Mouse (Mus musculus) cerebral cortex, adult 2 months (tissue): ENCODE measurements around the gene Dnase2a.

Source experiments
- WGBS: fragments of 180-500 bp; shearing (Covaris S2); methylation state at CpG from one replicate; pipeline ENCODE4 v1.1.7; 2018; 5-methylcytosine and 5-hydroxymethylcytosine counted together

The Dnase2a gene

DNA sequence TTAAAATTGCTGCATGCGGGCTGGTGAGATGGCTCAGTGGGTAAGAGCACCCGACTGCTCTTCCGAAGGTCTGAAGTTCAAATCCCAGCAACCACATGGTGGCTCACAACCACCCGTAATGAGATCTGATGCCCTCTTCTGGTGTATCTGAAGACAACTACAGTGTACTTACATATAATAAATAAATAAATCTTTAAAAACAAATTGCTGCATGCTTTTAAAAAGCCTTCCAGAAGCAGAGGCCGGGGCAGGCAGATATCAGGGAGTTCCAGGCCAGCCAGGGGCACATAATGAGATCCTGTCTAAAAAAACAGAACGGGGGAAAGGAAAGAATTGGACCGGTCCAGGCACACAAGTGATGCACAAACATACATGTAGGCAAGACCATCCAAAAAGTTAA lies 381 bp upstream of the Dnase2a start:
- 37% methylated on average over 7 of the region's 7 CpGs for WGBS

DNA sequence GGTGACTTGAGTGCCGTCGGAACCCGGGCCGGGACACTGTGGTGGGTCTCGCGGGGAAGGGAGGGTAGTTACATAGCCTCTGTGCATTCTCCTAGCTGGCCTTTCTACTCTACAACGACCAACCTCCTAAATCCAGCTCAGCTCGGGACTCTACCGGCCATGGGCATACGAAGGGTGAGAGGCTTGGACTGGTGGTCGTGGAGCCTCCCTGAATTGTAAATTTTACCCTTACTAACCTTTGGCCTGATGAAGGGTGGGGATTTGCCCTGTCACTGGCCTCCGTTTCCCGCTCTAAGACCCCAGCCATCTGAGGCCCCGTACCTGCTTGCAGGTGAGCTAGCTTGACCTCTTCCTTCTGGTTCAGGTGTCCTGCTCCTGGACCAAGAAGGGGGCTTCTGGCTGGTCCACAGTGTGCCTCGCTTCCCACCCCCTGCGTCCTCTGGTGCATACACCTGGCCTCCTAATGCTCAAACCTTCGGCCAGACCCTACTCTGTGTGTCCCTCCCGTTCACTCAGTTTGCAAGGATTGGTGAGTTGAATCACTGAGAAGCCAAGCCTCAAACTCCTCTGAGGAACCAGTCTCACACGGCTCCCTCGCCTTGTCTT lies 905 bp downstream of the Dnase2a start:
- 56% methylated on average over 20 of the region's 20 CpGs for WGBS

DNA sequence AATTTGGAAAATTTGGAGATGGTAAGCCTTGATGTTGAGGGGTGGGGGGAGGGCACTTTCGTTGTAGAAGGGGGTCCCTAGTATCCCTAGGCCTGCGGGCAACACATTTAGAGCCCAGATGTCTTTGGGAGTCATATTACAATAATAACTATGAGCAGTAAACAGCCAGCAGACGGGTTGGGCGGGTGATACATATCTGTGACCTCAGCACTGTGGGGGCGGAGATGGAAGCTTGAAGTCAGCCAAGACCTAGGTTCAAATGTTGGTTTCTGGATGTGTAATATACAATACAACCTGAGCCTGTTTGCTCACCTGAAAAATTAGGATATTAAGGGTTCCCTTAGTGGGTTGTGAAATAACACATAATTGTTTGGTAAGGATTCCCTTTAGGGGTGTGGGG lies 1.6 kb downstream of the Dnase2a start:
- 77% methylated on average over 5 of the region's 5 CpGs for WGBS

DNA sequence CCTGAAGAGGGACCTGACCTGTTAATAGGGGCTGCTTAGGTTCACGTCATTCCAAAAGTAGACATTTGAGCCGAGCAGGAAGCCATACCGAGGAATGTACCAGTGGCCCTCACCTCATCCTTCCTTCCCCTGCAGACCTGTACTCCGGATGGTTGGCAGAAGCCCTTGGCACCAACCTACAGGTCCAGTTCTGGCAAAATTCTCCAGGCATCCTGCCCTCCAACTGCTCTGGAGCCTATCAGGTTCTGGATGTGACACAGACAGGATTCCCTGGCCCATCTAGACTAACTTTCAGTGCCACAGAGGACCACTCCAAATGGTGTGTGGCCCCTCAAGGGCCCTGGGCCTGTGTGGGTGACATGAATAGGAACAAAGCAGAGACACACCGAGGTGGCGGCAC lies 2.2 kb downstream of the Dnase2a start:
- 88% methylated on average over 6 of the region's 6 CpGs for WGBS

DNA sequence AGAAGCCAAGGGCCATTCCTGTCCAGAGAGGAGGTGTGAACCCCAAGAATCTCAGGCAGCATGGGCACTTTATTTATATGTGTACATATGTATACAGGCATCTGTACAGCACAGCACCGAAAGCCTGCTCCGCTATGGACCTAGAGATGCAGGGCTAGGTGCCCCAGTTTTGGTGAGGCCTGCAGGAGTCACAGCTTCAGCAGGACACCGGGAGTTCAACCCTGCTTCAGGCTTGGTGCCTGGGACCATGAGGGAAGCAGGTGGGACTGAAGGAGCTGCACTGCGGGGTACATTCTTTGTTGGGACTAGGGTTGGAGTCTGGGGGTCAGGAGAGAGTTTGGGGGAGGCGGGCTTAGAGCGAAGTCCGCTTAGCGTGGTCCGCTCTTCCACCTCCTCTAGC lies 3.5 kb downstream of the Dnase2a start:
- WGBS, result 86% methylated on average over 9 of the region's 9 CpGs

DNA sequence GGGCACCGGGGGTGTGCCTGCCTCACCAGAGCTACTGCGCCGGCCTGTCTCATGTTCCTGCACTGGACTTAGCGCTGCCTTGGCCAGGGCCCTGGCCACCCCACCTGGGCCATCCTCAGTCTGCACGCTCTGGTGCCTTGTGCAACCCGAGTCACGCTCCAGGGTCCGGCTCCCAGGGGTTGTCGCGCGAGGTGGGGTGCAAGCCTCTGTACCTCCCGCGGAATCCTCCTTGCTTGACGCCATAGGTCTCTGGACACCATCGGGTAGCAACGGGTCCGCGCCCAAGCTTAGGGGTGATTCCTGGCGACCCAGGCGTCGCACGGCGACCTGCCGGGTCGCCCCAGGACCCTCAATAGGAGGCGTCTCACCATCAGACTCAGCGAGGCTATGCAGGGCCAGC lies 4.0 kb downstream of the Dnase2a start:
- 50% methylated on average over 27 of the region's 27 CpGs for WGBS

DNA sequence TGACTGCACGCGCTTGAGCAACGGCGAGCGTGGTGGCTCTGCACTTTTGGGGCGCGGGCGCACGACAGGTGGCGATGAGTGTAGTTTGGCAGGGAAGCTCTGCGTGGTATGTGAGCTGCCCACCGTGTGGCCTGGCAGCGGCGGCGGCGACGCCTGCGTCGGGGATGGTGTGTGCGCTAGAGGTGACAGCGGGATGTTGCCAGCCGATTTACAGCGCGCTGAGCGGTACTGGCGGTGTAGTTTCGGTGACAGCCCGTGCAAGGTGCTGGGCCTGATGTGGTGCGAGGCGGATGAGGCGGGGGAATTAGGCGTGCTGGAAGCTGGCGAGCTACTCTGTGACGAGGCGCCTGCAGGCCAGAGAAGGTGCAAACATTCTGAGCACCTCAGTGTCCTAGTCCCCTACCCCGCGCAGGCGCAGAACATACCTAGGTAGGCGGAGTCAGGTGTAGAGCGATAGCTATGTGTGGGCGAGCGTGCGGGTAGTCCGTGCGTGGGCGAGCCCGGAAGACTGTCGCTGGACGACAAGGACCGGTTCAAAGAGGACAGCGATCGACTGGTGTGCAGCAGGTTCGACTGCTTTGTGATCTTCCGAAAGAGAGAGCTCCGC lies 4.6 kb downstream of the Dnase2a start:
- WGBS, result 15% methylated on average over 55 of the region's 55 CpGs

DNA sequence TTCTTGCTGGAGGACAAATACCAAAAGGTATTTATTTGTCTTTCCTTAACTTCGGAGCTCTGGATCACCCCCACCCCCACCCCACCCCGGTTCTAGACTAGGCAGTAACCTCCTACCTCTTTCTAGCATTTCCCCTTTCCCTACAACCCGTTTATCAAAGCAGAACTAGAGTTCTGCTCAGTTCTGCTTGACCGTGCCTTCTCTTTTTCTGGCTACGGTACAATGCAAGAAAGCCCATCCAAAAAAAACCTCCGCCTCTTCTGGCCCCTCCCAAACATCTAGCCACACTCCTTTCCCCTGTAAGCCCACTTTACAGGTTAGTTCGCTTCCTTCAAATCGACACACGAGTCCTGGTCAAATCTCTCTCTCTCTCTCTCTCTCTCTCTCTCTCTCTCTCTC lies 5.1 kb downstream of the Dnase2a start:
- WGBS, result 29% methylated on average over 9 of the region's 9 CpGs

DNA sequence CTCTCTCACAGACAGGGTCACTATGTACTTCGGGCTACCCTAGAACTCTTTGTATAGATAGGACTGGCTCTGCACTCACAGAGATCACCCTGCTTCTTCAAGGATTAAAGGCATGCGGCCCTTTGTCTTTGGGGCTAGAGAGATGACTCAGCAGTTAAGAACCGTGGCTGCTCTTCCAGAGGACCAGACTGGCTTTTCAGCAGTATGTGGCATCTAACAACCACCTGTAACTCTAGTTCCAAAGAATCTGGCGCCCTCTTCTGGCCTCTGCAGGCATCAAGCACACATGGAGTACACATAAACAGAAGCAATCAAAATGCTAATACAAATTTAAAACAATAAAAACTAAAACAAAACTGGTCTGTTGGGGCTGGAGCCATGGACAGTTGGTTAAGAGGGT lies 5.6 kb downstream of the Dnase2a start:
- WGBS, result 41% methylated on average over 4 of the region's 4 CpGs

DNA sequence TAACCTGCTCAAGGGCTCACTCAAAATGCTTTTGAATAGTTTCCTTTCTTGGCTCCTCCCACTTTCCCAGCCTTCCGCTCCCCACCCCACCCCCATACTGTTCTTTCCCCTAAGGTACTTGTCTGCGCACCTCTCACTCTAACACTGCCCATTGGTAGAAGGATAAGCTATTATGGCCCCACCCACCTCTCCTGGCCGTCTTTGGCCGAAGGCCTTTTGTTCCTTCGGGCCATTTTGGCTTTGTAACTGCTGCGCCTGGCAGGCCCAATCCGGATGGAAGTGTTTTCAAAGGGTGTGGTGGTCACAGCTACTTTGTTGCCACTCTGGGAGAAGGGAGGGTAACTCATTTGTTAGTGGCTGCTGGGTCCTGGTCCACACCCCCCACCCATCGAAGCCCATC lies 6.9 kb downstream of the Dnase2a start:
- WGBS, result 87% methylated on average over 8 of the region's 8 CpGs

DNA sequence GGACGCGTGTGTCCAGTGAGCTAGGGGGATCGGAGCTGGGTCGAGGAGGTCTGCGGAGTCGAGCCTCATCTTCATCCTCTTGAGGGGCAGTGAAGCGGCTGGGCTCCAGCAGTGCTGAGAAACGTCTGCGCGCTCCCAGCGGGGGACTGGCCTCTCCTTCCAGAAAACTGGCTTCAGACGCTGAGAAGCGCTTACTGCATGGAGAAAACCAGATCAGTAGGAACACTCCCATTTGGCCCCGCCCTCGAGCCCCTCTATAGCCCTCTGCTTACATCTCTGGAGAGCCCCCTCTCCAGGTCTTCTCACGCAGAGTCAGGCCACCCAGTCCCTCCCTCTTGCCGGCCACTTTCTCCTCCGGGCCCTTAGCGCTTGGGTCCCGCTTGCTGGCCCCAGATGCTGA lies 9.4 kb downstream of the Dnase2a start:
- 41% methylated on average over 20 of the region's 20 CpGs for WGBS

DNA sequence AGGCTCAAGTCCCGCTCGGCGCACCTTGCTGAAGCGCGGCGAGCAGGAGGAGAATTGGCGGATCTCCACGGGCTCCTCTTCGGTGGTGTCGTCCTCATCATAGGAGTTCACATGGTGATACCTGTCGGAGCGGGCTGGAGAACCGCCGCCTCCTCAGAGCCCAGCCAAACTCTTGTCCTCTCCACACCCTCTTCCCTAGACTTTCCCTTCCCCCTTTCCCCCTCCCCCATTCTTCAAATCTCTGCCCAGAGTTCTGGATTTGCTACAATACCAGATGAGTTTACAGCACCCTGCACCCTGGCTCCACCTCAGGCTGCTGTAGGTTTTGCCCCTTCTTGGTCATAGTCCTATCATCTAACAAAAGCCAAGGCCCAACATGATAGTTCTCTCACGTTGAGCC lies 10.3 kb downstream of the Dnase2a start:
- 87% methylated on average over 15 of the region's 15 CpGs for WGBS

DNA sequence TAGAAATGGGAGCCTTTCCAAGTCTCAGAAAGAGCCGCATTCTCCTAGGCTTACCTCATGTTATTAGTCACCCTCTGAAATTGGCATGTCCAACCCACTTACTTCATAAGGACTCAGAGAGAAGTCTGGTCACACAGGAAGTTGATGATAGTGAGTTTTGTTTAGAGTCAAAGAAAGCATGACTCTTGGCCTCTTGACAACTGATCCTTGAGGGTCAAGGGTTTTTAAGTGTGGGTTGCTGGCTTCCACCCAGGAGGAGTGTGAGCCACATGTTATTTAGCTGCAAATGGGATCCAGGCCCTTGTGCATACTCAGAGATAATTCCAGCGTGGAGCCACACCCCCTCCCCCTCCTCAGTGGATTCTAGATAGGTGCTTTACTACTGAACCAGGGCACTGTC lies 13.2 kb downstream of the Dnase2a start:
- WGBS, result 61% methylated on average over 2 of the region's 2 CpGs

DNA sequence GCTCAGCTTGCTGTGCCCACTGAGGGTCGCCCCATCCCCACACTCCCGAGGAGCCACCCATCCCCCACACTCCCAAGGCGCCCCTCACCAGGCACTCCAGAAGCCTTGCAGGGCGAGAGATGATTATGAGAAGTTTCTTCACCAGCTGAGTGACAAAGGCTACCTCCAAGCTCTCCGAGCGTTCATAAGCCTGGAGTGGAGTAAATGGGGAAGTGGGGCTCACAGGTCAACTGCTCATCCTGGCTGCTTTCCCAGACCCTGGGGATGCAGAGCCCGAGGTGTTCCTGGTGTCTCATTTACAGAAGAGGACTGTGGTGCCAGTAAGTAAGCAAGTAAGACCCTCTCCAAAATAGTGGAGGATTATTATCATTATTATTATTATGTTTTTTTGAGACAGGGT lies 17.2 kb downstream of the Dnase2a start:
- WGBS, result 63% methylated on average over 7 of the region's 7 CpGs

DNA sequence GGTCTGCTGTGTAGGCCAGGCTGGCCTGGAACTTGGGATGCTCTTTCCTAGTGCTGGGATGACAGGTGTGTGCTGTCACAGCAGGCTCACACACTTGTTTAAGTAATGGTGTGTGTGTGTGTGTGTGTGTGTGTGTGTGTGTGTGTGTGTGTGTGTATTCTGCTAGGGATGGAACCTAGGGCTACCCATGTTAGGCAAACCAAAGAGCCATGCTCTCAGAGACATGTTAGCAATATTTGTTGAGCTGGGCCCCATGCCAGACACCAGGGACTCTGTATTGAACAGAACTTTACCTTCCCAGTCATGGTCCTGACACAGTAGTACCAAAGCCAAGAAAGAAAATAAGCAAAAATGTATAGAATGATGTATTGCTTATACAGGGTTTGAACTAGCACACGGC lies 19.2 kb downstream of the Dnase2a start:
- 88% methylated on average over 1 of the region's 1 CpGs for WGBS

DNA sequence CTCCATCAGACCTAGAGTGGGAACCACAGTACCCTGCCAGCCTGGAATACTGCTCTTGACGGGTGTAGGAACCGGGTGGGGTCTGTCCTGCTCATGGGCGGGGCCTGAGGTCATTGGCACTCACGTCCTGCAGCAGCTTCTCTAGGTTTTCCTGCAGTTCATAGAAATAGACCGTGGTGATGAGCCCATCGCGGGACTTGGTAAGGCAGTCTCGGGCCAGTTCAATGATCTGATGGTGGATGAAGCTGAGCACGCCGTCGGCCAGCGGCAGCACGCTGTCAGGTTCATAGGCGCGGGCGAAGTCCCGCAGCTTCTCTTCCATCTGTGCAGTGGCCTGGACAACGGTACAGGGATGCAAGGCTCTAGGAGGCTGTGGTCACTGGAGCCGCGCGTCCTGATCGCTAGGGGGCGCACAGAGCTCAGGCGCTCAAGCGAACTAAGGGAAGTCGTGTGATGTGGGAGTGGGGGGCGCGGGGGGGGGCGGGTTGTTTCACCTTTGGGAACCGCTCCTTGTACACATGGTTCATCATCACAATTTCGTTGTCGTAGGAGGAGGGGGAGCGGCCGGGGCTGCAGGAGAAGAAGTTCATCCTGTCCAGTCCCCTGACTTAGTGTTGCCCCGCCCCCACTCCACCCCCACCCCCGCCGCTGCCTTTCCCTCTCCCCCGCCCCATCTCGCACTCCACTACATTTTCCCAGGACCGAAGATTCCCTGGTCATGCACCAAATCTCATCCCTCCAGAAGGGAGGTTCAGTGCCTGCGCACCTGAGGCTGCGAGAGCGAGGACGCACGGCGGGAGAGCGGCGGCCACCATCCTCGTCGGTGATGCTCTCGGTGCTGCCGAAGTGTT lies 20.3 kb downstream of the Dnase2a start:
- WGBS, result 11% methylated on average over 52 of the region's 52 CpGs

DNA sequence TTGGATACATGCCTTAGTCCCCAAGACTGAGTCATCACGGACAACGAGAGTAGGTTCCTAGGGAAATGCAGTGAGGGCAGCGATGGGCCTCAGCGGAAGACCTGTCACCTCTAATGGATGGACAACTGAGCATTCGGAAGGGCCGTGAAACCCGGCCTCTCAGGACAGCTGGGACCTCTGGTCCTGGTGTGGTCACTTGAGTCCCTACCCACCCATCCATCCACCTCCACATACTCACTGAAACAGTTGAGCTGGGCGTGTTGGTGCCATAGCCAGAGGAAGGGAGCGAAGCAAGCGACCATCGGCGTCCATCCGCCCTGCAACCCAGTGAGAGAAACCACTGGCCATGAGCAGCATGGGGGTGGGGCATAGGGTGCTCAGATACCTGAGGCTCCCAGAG lies 22.2 kb downstream of the Dnase2a start:
- 85% methylated on average over 13 of the region's 13 CpGs for WGBS

DNA sequence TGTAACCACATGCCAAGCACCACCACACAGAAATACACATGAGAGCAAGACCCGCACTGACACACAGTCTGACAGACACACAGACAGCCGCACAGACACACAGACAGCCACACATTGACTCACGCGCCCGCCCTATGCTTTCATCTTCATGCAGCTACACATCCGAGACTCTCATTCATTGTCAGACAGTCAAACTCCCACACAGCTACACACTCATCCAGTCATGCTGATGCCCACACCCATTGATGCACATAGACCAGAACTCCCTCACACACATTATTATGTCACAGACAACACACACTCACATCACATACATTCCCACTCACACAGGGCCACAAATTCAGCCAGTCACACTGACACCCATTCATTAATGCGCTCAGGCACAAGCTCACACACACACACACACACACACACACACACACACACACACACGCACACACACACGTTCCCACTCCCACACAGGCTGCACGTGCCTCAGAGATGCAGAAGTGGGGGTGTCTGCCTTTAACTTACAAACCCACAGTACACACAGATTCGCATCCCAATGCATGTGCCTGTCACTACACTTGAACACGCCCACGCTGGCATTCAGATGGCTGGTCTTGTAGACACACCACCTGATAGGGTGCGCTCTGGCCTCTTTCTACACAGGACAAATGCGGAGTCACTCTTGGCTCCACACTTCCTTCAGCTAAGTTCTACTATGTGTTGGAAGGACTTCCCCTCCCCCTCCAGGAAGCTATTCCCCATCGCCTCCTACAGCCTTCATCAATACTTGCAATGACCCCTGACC lies 25.6 kb downstream of the Dnase2a start:
- 49% methylated on average over 16 of the region's 16 CpGs for WGBS

DNA sequence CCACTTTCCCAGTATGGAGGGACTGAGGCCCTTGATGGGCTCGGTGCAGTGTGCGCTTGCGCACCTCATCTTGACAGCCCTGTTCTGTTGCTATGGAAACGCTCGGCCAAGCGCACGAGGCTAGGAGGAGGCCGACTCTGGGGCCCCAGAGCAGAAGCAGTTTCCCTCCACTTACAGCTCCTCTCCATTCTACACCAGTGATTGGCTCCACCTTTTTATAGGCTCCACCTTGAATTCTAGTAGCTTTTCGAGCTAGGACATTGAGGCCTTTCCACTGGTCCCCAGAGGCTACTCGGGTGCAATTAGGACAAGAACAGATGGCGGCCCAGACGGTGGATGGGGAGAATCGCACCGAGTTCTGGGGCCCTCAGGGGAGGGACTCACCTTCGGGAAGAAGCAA lies 26.5 kb downstream of the Dnase2a start:
- 5% methylated on average over 15 of the region's 15 CpGs for WGBS

DNA sequence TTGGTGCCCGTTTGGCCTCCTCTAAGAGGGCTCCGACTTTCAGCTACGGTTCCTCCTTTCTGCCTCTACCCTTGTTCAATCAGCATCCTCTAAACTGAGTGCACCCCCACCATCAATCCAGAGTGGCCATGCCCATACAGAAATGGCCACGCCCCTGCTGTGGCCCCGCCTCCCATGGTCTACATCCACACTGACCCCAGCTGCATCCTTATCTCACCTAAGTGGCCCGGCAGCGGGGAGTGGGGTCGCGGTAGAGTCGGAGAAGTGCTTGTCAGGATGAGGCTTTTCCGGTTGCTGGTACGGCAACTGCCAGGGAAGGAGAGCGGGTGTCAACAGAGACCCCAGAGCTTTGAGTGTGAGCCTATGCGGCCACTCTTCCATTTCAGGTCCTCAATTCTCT lies 27.1 kb downstream of the Dnase2a start:
- WGBS, result 11% methylated on average over 14 of the region's 14 CpGs

DNA sequence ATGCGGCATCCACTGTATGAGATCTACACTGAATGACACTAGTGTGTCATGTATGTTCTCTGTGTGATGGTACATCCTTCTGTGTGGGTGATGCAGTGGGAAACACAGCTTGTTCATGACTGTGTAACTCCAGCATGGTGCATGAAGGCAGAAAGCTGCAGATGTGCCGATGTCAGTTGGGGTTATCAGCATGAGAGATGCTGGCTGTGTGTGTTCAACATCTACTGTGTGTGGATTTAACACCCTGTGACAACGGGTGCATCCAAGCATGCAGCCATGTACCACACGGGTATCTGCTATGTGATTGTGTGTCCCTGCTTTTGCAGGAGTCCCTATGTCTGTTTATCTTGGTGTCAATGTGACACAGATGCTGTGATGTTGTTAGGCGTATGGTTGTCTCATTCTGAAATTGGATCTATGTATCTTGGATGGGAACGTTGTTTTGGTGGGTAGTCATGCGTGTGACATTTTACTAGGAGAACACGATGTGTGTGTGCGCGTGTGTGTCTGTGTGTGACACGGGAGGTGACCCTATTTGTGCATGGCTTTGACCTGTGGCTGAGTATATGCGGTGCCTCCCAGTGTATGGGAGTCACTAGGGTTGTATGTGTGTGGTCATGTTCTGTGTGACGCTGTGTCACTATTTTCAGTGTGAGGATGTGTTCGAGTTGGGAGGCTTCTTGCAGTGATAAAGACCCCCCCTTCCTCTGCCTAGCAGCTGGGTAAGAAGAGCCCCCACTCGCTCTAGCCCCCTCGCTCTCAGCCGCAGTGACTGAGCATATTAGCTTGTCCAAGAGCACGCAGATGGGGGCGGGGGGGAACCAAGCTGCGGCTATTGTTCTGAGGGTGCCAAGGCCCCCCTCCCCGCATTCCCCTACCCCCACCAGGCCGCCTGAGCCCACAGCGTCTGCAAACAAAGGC lies 27.9 kb downstream of the Dnase2a start:
- 9% methylated on average over 23 of the region's 23 CpGs for WGBS
